Mouse (Mus musculus) kidney, postnatal 4 days (tissue): ENCODE results near the gene Adh7.

Experiments used
- DNase-seq, 2 experiments: peaks; one replicate each; pipeline ENCODE4 v3.0.0; 2021; ENCODE audit warnings: mixed read lengths in 2 of 2

Gene Adh7

DNA sequence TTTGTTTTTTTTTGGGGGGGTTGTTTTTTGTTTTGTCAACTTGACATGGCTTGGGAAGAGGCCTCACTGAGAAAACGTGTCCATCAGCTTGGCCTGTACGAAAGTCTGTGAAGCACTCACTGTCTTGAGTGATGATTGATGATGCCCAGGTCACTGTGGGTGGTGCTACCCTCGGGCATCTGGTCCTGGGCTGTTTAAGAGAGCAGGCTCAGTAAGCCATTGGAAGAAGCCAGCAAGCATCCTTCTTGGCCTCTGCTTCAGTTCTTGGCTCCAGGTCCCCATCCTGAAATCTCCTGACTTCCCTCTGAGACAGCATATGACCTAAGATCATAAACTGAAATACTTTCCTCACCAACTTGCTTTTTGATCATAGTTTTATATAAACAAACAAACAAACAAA lies 37.8 kb downstream of the Adh7 start:
- DNase-seq = no peak

DNA sequence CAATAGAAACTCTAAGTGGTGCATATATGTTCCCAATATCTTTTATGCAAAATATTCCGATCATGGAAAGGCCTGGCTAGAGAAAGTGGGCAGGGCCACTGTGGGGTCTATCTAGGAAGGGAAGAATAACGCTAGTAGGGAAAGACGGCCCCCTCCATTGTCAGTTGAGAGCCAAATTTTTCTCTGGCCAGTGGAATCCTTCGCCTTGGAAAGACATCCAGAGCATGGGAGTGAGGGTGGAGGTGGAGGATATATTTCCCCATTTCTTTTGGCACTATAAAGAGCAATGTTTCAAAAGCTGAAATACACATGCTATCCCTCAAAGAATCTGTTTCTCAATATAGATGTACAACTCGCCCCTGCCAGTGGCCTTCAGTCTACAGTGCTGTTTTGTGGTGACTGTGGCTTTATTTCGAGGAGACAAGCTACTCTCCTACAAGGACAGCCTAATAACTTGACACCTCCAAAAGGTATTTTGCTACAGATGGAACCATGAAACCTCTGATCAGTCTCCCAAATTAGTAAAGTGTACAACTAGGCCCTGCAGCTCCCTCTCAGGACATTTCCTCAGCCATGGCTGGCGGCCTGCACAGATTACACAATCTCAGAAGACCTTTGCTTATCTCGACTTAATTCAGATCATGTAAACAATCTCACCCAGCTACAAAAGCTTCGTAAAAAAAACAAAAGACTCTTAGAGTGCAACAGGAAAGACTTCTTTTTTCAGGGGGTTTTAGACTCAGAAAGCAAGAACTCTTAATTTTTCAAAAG lies 38.4 kb downstream of the Adh7 start:
- DNase-seq = no peak

DNA sequence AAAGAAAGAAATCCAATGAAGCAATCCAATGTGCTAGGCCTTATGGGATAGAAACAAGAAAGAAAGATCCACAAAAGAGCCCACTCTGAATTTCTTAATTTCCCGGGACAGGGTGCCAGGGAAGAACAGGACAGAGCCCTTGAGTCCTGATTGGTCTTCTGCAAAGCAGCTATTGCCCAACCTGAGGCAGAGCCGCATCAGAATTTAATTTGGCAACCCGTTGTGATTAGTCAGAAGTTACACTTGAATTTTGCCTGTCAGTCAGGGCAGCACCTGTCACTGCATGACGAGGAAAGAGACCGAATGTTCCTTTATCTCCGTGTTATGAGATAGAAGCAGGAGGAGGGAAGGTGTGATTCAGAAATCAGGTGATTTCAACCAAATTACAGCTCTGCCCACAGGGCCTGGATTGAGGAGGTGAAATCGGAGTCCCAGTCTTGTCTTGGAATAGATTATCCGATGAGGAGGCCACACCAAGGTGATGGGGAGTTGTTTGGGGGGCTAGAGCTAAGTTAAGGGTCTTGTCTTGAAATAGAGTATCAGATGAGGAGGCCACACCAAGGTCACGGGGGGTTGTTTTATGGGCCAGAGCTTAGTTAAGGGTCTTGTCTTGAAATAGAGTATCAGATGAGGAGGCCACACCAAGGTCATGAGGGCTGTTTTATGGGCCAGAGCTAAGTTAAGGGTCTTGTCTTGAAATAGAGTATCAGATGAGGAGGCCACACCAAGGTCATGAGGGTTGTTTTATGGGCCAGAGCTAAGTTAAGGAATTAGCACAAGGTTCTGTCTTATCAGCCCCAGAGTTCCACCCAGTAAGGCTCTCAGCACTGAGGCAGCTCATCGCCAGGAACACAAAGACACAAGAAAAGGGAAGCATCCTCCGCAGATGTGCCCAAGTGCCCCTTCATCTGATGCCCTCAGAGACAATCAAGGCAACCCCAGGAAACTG lies 43.4 kb downstream of the Adh7 start, which contains the start of gene Adh1:
TSS of gene Adh1 (plus strand) at position 271 of the 949 bp plus-strand sequence.
- no peak for DNase-seq

DNA sequence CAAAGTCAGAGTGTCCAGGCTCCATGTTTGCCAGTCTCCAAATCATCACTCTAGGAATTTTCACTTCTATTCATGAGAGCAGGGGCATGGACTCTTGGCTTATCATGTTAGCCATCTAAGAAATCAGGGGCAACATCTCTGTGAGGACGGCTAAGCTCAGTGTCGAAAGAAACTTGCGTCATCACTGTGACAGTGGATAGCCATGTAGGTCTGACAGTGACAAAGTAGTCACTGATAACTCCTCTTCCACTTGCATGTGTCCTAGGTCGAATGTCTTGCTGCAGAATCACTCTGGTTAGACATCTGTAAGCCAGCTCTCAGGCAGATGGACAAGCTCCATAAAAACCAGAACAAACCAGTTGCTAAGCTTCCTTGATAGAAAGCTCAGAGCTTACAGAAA lies 45.0 kb downstream of the Adh7 start:
- no peak for DNase-seq

DNA sequence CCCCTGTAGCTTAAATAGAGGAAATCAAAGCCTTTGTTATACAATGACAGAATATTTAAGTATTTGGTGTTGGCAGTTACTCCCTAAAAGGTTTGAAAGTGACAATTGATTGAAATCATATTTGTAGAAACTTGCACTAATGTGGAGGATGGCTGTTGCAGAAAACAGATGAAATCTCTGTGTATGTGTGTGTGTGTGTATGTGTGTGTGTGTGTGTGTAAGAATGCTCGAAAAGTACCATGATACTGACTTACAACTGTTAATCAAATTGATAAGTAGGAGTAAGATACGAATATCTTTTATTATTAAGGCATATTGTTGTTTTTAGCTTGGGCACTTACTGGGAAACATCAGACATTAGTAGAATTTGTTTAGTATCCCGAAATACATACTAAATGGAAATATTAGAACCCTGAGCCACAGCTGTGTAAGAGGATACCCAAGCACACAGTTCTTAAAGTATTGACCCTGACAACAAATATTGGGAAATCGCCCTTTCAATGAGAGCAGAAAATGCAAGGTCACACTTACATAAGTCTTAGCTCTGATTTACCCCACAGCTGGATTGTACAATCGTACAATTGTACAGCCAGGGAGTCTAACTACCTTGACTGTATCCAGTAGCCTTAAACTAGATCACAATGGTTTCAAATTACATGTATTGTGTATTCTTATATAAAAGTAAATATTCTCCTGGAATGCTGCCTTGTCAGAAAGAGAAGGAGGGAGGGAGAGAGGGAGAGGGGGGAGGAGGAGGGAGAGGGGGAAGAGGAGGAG lies 45.8 kb downstream of the Adh7 start:
- no peak for DNase-seq

DNA sequence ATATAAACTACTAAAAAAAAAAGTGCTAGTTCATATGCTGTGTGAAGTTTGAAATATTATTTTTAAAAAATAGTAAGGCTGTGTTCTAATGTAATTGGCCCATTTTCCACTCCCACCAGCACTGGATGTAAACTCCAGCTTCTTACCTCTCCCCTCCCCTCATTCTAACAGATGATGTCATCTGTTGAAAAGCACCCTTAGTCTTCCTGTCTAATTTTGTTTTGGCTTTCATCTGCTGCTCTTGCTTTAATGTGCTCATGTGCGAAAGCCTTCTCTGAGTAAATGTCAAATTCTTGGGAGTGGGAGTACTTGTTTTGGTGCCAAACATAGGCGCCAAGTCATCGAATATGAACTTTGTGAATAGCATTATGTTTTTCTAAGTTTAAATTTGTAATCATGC lies 47.1 kb downstream of the Adh7 start:
- no peak for DNase-seq

DNA sequence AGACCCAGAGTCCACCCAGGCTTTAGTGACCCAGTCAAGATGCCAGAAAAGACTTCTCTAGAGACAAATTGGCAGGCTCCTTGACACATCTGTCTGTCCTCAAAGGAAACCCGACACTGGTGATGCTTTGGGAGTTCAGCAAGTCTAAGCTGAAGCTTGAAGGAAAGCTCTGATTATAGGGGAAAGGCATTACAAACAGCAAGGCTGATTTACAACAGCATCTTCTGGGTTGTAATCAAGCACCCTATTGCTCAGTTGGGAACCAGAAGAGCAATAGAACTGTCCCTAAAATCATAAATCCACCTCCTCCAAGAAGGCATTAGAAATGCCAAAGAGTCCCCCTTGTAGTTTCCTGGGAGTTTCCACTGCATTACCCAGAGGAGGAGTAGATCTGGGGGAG lies 52.9 kb downstream of the Adh7 start:
- DNase-seq = no peak

DNA sequence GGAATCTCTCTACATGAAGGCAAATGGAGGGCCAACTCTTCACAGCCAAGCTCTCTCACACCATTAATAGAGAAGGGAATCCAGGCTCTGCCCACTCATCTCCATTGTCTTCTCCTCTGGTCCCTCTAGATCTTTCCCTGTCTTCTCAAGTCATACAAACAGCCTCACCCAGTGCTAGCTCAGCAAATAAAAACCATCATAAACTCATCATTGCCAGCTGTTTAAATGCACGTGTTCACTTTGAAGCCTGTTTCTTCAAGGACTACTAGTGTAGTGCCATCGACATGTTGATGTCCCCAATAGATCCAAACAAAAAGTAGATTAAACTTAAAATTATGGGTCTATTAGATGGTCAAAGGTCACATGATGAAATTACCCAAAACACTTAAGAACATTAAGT lies 53.7 kb downstream of the Adh7 start:
- no peak for DNase-seq

DNA sequence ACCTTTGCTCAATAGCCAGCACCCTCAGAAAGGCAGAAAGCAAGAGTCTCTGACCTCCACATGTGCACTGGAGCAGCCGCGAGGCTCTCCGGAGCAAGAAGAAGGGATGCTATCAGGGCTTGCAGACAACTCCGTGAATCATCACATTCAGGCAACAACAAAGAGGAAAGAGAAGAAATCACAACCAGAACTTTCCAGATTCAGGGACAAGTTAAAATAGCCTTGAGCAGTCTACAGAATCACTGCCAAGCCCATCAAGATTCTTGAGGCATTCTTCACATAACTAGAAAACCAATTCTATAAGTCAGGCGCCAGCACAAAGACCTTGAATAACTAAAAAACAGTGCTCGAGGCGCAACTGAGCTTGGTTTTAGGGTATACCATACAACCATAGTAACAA lies 55.5 kb downstream of the Adh7 start:
- DNase-seq = no peak

DNA sequence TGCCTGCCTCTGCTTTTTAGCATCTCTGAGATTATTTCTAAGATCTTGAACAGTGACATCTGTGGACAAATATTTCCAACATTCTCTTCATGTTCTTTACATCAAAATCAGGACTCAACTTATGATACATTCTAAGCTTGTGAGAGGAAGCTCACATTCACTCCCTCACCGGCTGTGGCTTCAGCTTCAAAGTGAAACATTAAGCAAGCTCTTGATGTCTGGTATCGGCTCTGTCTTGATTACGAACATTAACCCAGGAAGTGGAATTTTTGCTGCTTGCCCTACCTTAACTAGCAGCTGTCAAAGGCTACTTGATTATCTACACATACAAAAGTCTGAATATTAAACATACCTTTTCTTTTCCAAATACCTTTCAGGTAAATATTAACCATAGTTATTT lies 57.5 kb downstream of the Adh7 start:
- no peak for DNase-seq

DNA sequence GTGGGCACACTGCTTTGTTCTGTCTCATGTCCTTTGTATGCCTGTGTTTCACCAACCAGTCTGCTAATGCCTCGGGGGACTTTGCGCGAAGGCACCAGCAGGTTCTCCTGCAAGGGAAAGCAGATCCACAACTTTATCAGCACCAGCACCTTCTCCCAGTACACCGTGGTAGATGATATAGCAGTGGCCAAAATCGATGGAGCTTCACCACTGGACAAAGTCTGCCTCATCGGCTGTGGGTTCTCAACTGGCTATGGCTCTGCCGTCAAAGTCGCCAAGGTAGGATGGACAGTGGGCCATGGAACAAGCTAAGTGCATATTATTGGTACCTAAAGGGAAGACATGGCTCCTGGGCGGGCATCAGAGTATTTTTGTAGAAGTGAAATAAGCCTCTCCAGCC lies 65.0 kb downstream of the Adh7 start:
- DNase-seq = no peak
